Mouse (Mus musculus) ZHBTc4 (cell line): ENCODE measurements around the gene Vax2.

ENCODE experiments used
- DNase-seq: peaks from one replicate; pipeline ENCODE4 v3.0.0-alpha.2; 2011; ENCODE audit warnings: low read depth, low spot score

Gene Vax2

GRCm38 (mm10) chr6:83711067-83711675 lies at the start of gene Vax2:
TSS of gene Vax2 (plus strand) at chr6:83711264.
- peak; percentile 94 for DNase-seq

- DNase-seq, result no peak
Measured at GRCm38 (mm10) chr6:83665009-83665408, 46.1 kb upstream of the Vax2 start.

DNA sequence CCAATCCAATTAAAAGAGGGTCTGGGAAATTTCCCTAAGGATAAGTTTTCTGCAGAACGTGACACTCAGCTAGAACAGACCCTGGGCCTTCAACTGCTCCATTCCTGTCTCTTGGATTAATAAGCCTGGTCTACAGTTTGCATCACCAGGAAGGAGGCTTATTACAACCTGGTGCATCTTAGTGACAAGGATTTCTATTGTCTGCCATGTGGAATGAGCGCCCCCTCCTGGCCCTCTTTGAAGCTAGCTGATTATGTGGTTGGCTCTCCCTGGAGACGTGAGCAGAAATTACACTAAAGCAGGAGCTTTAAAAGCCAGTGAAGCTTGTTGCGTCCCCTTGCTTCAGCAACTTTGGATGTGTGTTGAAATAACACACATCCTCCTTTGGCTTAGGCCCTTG lies 37.7 kb upstream of the Vax2 start:
- peak; percentile 81 for DNase-seq

- no peak for DNase-seq
Measured at GRCm38 (mm10) chr6:83677757-83678156, 33.3 kb upstream of the Vax2 start, which contains the start of gene Cd207. TSS of gene Cd207 (minus strand) at chr6:83677857.

DNA sequence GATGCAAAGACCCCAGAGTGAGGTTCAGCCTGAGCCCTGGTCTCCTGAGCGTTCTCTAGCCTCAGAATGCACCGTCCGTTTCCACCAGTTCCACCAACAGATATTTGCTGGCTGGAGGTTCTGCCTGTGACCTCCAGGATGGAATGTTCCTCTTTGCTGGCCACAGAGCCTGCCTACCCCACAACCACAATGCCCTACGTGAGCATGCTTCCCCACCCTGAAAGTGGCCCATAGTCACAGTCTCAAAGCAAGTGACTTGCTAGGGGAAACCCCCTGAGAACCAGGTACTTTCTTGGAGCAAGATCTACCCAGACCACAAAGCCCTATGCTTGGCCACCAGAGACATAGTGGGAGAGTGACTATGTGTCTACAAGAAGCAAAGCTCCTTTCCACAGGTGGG lies 21.7 kb upstream of the Vax2 start:
- DNase-seq, result no peak

DNA sequence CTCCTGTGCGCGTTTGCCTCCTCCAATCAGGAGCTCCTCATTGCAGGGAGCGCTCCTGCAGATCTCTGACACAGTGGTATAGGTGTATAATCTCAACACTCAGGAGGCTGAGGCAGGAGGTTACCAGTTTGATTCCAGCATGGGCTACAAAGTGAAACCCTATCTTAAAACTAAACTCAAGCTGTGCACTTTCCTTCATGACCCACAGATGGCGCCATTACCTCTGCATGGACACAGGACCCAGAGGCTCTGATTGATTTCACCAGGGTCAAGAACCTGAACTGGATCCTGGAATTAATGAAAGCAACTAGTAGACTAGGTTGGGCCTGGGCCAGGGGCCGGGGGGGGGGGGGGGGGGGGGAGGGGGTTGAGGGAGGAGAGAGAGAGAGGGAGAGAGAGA lies 20.8 kb upstream of the Vax2 start:
- peak; percentile 79 for DNase-seq

- no peak for DNase-seq
Measured at GRCm38 (mm10) chr6:83690936-83691335, 20.1 kb upstream of the Vax2 start.

- DNase-seq, result no peak
Measured at GRCm38 (mm10) chr6:83692962-83693361, 18.1 kb upstream of the Vax2 start.

GRCm38 (mm10) chr6:83693835-83694234 lies 17.2 kb upstream of the Vax2 start:
- DNase-seq, result peak; percentile 86

DNA sequence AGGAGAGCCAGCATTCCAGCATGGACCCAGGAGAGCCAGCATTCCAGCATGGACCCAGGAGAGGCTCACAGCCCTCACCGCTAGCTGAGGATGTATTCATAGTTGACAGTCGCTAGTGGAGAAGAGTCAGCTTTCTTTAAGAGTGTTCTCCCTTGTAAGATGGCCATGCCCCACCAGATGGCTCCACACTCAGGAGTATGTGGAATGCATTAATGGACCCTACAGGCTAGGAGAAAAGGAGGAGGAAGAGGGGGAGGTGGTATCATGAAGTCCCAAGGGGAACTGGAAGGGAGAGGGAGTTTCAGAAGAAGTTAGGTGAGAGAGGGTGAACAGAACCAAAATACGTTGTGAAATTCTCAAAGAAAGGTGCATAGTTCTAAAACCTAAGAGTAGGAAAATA lies 15.3 kb upstream of the Vax2 start:
- no peak for DNase-seq

GRCm38 (mm10) chr6:83696684-83697083 lies 14.4 kb upstream of the Vax2 start:
- DNase-seq, result no peak

- peak; percentile 88 for DNase-seq
Measured at GRCm38 (mm10) chr6:83697932-83698331, 13.1 kb upstream of the Vax2 start.

DNA sequence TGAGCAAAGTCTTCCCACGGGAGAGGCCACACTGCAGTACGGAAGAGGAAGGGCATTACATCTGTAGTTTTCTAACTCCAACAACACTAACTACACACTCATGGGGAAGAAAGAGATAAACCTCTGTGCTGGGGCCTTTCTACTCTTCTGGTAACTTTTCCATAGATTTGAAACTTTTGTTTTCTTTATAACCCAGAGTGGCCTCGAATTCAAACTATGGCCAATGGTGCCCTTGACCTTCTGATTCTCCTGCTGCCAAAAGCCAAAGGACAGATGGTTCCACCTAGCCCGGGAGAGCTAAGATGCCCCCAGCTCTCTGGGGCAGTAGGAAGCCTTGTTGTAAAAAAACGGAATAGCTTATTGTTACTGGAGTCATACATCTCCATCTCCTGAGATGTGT lies 11.1 kb upstream of the Vax2 start:
- DNase-seq, result no peak

GRCm38 (mm10) chr6:83701001-83701400 lies 10.1 kb upstream of the Vax2 start:
- DNase-seq, result no peak

- peak; percentile 79 for DNase-seq
Measured at GRCm38 (mm10) chr6:83702146-83702999, 8.7 kb upstream of the Vax2 start.

GRCm38 (mm10) chr6:83703000-83703721 lies 7.9 kb upstream of the Vax2 start:
- DNase-seq, result peak; percentile 57

GRCm38 (mm10) chr6:83703722-83704078 lies 7.4 kb upstream of the Vax2 start:
- no peak for DNase-seq

DNA sequence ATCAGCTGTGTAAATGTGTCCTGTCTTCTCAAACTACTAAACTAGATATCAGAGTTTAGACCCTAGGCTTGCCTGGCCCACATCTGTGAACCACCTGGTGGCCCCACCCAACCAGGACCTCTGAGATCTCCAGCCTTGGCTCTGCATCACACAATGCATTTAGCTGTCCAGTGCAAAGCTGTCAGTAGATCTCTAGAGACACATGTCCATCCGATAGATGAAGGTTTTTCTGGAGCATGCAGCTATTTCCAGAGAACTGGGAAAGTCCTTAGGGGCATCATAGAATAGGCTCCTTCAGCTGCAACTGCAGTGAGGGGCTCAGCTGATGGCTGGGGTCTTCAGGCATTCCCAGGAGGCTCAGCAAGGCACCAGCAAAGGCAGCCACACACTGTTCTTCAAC lies 6.8 kb upstream of the Vax2 start:
- no peak for DNase-seq

- no peak for DNase-seq
Measured at GRCm38 (mm10) chr6:83704701-83705100, 6.4 kb upstream of the Vax2 start.

GRCm38 (mm10) chr6:83707738-83708510 lies 3.1 kb upstream of the Vax2 start:
- DNase-seq, result no peak

- DNase-seq, result peak; percentile 50
Measured at GRCm38 (mm10) chr6:83710361-83711066, 550 bp upstream of the Vax2 start.
